Mouse (Mus musculus) CH12.LX (cell line): ENCODE data around the gene AC170998.1. TPM values are rescaled to one million over a fixed set of nuclear protein-coding genes. Genes with fewer than 3 reads are reported as not detected.

Source experiments
- DNase-seq: peaks from one replicate; pipeline ENCODE4 v3.0.0-alpha.2; 2013; ENCODE audit errors: extremely low read depth
- H3K27ac ChIP-seq: 2 replicates; pipeline ENCODE4 v1.5.1; 2012; ENCODE audit warnings: low read depth, mild to moderate bottlenecking, control low read depth, moderate library complexity; ENCODE audit not compliant: insufficient read depth
- H3K27me3 ChIP-seq: replicated peaks from 2 replicates; pipeline ENCODE3; 2012; ENCODE audit warnings: inconsistent platforms
- H3K36me3 ChIP-seq, 2 experiments: replicated peaks in 1 of 2; 2 replicates each; pipeline versions ENCODE3 to v1.6.1; 2012; ENCODE audit warnings: inconsistent platforms in 1 of 2, low read length in 1 of 2, mild to moderate bottlenecking in 1 of 2, mixed read lengths in 1 of 2, moderate library complexity in 1 of 2; ENCODE audit not compliant: control insufficient read depth in 1 of 2, insufficient read depth in 1 of 2
- H3K4me1 ChIP-seq, 2 experiments: 2 replicates each; pipeline ENCODE4 v1.6.1; 2012; ENCODE audit warnings: inconsistent platforms in 1 of 2, moderate library complexity in 1 of 2; ENCODE audit not compliant: insufficient read depth in 2 of 2, control insufficient read depth in 1 of 2
- H3K4me2 ChIP-seq: 2 replicates; pipeline ENCODE4 v1.6.1; 2012; ENCODE audit warnings: low read depth, mild to moderate bottlenecking, control low read depth; ENCODE audit not compliant: poor library complexity, insufficient read depth, severe bottlenecking
- H3K4me3 ChIP-seq, 3 experiments: fragments of 150-350 bp in 1 of 3; sonication (generic) in 1 of 3; replicated peaks in 1 of 3; 2 replicates each; pipeline versions ENCODE3 to v1.5.1; 2011 to 2012; ENCODE audit warnings: low read depth in 2 of 3, low read length in 2 of 3, mild to moderate bottlenecking in 2 of 3, moderate library complexity in 2 of 3, control low read depth in 1 of 3, improper control_type of control experiment in 1 of 3, inconsistent platforms in 1 of 3, mixed read lengths in 1 of 3; ENCODE audit not compliant: poor library complexity in 1 of 3
- H3K79me2 ChIP-seq: replicated peaks from 2 replicates; pipeline ENCODE4 v1.6.1; 2012; ENCODE audit warnings: mild to moderate bottlenecking, moderate library complexity; ENCODE audit not compliant: control insufficient read depth, poor library complexity, insufficient read depth, severe bottlenecking; ENCODE audit errors: extremely low read depth
- H3K9ac ChIP-seq: 2 replicates; pipeline ENCODE4 v1.6.1; 2012; ENCODE audit warnings: low read depth, mild to moderate bottlenecking, control low read depth, moderate library complexity; ENCODE audit not compliant: insufficient read depth
- H3K9me3 ChIP-seq: replicated peaks from 2 replicates; pipeline ENCODE3; 2012; ENCODE audit warnings: low read length, inconsistent platforms, mixed read lengths
- BHLHE40 ChIP-seq: IDR thresholded peaks from 2 replicates; pipeline ENCODE4 v1.6.1; 2011; ENCODE audit warnings: mild to moderate bottlenecking, low read depth, low read length, improper control_type of control experiment
- CHD1 ChIP-seq: IDR thresholded peaks from 2 replicates; pipeline ENCODE4 v1.6.1; 2012; ENCODE audit warnings: low read depth, low read length, improper control_type of control experiment, inconsistent platforms
- CHD2 ChIP-seq: IDR thresholded peaks from 2 replicates; pipeline ENCODE4 v1.6.1; 2011; ENCODE audit warnings: low read length, improper control_type of control experiment
- ELF1 ChIP-seq: IDR thresholded peaks from 2 replicates; pipeline ENCODE4 v1.6.1; 2014; ENCODE audit warnings: low read depth, mild to moderate bottlenecking, inconsistent platforms, low read length, improper control_type of control experiment
- GABPA ChIP-seq: IDR thresholded peaks from 2 replicates; pipeline ENCODE4 v1.6.1; 2012; ENCODE audit warnings: low read depth, low read length, improper control_type of control experiment, inconsistent platforms; ENCODE audit not compliant: insufficient replicate concordance
- JUND ChIP-seq: conservative IDR thresholded peaks from 2 replicates; pipeline ENCODE4 v1.6.1; 2011; ENCODE audit warnings: low read depth, low read length, improper control_type of control experiment
- KAT2A ChIP-seq: IDR thresholded peaks from 2 replicates; pipeline ENCODE4 v1.6.1; 2012; ENCODE audit warnings: low read length, improper control_type of control experiment, inconsistent platforms; ENCODE audit not compliant: insufficient replicate concordance
- MAFK ChIP-seq: IDR thresholded peaks from 2 replicates; pipeline ENCODE4 v1.6.1; 2011; ENCODE audit warnings: low read length, improper control_type of control experiment; ENCODE audit not compliant: insufficient replicate concordance
- MAX ChIP-seq: IDR thresholded peaks from 2 replicates; pipeline ENCODE4 v1.6.1; 2011; ENCODE audit warnings: low read length, improper control_type of control experiment
- MEF2A ChIP-seq: IDR thresholded peaks from 2 replicates; pipeline ENCODE4 v1.6.1; 2014; ENCODE audit warnings: low read depth, mild to moderate bottlenecking, inconsistent platforms, low read length, improper control_type of control experiment, borderline replicate concordance
- MXI1 ChIP-seq: IDR thresholded peaks from 2 replicates; pipeline ENCODE4 v1.6.1; 2011; ENCODE audit warnings: mild to moderate bottlenecking, low read depth, low read length, improper control_type of control experiment
- NELFE ChIP-seq: IDR thresholded peaks from 2 replicates; pipeline ENCODE4 v1.6.1; 2011; ENCODE audit warnings: low read depth, low read length, improper control_type of control experiment
- NRF1 ChIP-seq: IDR thresholded peaks from 2 replicates; pipeline ENCODE4 v1.6.1; 2014; ENCODE audit warnings: low read depth, mild to moderate bottlenecking, inconsistent platforms, low read length, improper control_type of control experiment, moderate library complexity
- PAX5 ChIP-seq: IDR thresholded peaks from 2 replicates; pipeline ENCODE4 v1.6.1; 2012; ENCODE audit warnings: low read length, inconsistent platforms, mixed read lengths
- RAD21 ChIP-seq: IDR thresholded peaks from 2 replicates; pipeline ENCODE4 v1.6.1; 2011; ENCODE audit warnings: low read depth, mild to moderate bottlenecking, low read length, improper control_type of control experiment, moderate library complexity
- SIN3A ChIP-seq: IDR thresholded peaks from 2 replicates; pipeline ENCODE4 v1.6.1; 2012; ENCODE audit warnings: low read length, improper control_type of control experiment, inconsistent platforms
- TBP ChIP-seq: conservative IDR thresholded peaks from 2 replicates; pipeline ENCODE4 v1.6.1; 2011; ENCODE audit warnings: low read depth, low read length, improper control_type of control experiment
- TCF12 ChIP-seq: IDR thresholded peaks from 2 replicates; pipeline ENCODE4 v1.6.1; 2014; ENCODE audit warnings: low read depth, mild to moderate bottlenecking, inconsistent platforms, low read length, improper control_type of control experiment
- UBTF ChIP-seq: IDR thresholded peaks from 2 replicates; pipeline ENCODE4 v1.6.1; 2012; ENCODE audit warnings: low read depth, mild to moderate bottlenecking, inconsistent platforms, low read length, improper control_type of control experiment, moderate library complexity
- USF2 ChIP-seq: conservative IDR thresholded peaks from 2 replicates; pipeline ENCODE4 v1.6.1; 2011; ENCODE audit warnings: low read depth, low read length, improper control_type of control experiment
- ZC3H11A ChIP-seq: IDR thresholded peaks from 2 replicates; pipeline ENCODE4 v1.6.1; 2012; ENCODE audit warnings: low read depth, mild to moderate bottlenecking, inconsistent platforms, low read length, improper control_type of control experiment
- ZKSCAN1 ChIP-seq: IDR thresholded peaks from 2 replicates; pipeline ENCODE4 v1.6.1; 2012; ENCODE audit warnings: low read depth, inconsistent platforms, low read length, improper control_type of control experiment, borderline replicate concordance
- ZMIZ1 ChIP-seq: IDR thresholded peaks from 2 replicates; pipeline ENCODE4 v1.6.1; 2012; ENCODE audit warnings: low read depth, mild to moderate bottlenecking, inconsistent platforms, low read length, improper control_type of control experiment
- dilution Hi-C: fragments of 300-500 bp; cut with MboI; formaldehyde crosslinking; loops from 2 replicates; pipeline ENCODE4 v1.14.3; 2020; ENCODE audit warnings: low sequenced_read_pairs; ENCODE audit not compliant: extremely low pct_unique_long_range_greater_than_20kb, extremely low pct_ligation_motif_present
- in situ Hi-C: fragments of 300-500 bp; cut with MboI; formaldehyde crosslinking; loops from 3 replicates; pipeline ENCODE4 v1.14.3; 2019; ENCODE audit warnings: low sequenced_read_pairs, low pct_ligation_motif_present, low pct_unique_long_range_greater_than_20kb, mixed read lengths
- polyA plus RNA-seq: library from polyadenylated mRNA; unstranded; fragments of >175 nt; gene quantifications from 2 replicates; pipeline ENCODE4 v1.2.1, GENCODE M21; 2012; ENCODE audit warnings: low read depth; ENCODE audit not compliant: insufficient read length
- total RNA-seq, 2 experiments: library from RNA; depleted of rRNA; stranded (reverse); fragments of 300-350 nt in 1 of 2; fragments of >200 nt in 1 of 2; gene quantifications; 2 replicates each; pipeline ENCODE4 v1.2.3; 2012 to 2014

The AC170998.1 gene
- total and polyA plus RNA-seq, 3 experiments: 0.38 TPM; not detected in 2

GRCm38 (mm10) chr17:28690776-28691686, 34.9 kb upstream of the AC170998.1 start, which contains the start of gene Mapk14 (continued):
- TF ChIP-seq GABPA (no peak), PAX5 (no peak), USF2 (no peak; the same call in 1 of the 2 replicates), ZMIZ1 (peak; percentile 57; the same call in 1 of the 2 replicates), CHD1 (no peak), NELFE (peak; percentile 81), KAT2A (0 out of 2 replicates have a peak, but pooled peaks have one; percentile 45), RAD21 (peak; percentile 96), JUND (no peak), ELF1 (peak; percentile 80), ZKSCAN1 (no peak), NRF1 (peak; percentile 50), TBP (no peak), MAX (peak; percentile 59; the same call in 1 of the 2 replicates), MEF2A (peak; percentile 70), MXI1 (peak; percentile 74), TCF12 (peak; percentile 74), MAFK (no peak)
- TF ChIP-seq, all 38 proteins: peak for 20

DNA sequence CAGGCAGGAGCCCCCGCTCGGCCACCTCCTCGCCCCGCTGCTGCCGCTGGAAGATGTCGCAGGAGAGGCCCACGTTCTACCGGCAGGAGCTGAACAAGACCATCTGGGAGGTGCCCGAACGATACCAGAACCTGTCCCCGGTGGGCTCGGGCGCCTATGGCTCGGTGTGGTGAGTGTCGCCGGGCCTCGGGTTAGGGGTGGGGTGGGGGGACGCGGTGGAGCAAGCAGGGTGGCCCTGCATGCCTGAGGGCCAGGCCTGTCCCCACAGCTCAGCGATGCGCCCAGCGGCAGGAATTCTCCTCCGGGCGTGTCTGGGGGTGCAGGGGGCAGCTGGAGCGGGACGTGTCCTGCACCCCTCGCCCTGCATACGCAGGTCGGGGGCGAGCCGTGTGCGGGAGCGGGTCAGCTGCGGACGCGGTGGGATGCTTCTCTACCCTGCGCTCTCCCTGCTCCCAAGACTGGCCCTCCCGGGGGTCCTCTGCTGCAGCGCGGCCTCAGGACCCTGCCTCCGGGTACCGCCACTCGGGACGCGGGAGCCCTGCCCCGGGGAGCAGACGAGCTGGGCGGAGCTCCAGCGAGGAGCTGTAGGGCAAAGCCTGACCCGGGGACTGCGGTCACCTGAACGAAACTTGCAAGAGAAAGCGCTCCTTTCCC, 34.1 kb upstream of the AC170998.1 start:
- peaks cover 23% of the 10 kb centered on the region; the same call in 1 of the 2 replicates for H3K79me2 ChIP-seq
- no peaks in the 10 kb centered on the region for H3K27me3 ChIP-seq
- dilution Hi-C loops (no loop called here), in situ Hi-C loops (loop anchor here (10.0 kb wide), 1 partner anchor 203 kb away; no protein-coding TSS in a partner anchor)
- peaks cover 0 to 38% of the 10 kb centered on the region in 2 experiments; a peak in 2 of 4 replicates for H3K4me1 ChIP-seq
- peak overlapping the region; percentile 12 for H3K27ac ChIP-seq
- TF ChIP-seq SIN3A: 0 out of 2 replicates have a peak, but pooled peaks have one; percentile 19
- no peak for TF ChIP-seq CHD2
- TF ChIP-seq ZC3H11A: no peak
- peak; percentile 46; the same call in 1 of the 2 replicates for TF ChIP-seq UBTF
- peak; percentile 56; the same call in 1 of the 2 replicates for TF ChIP-seq BHLHE40
- H3K4me2 ChIP-seq: peak overlapping the region; percentile 70; the same call in 1 of the 2 replicates
- DNase-seq: no peak
- no peaks in the 10 kb centered on the region for H3K9me3 ChIP-seq
- peak overlapping the region; percentile 86 to 100 (median 99) for H3K4me3 ChIP-seq
- peak overlapping the region; percentile 90 for H3K9ac ChIP-seq
- peaks cover 0 to 24% of the 10 kb centered on the region in 2 experiments for H3K36me3 ChIP-seq
